Mouse (Mus musculus): ENCODE measurements around the gene Mpg. TPM values are rescaled to one million over a fixed set of nuclear protein-coding genes. Genes with fewer than 3 reads are reported as not detected.
A peak's percentile ranks its signal among the peaks of the same experiment; 100 is the strongest.

Gene Mpg
- polyA plus RNA-seq, 1 experiment, result 15.3 TPM

- no peak for TF ChIP-seq POLR2A (IDR thresholded peaks at IDR 0.05; ENCODE audit: borderline replicate concordance, low read depth, low read length)
- TF ChIP-seq CTCF (IDR thresholded peaks at IDR 0.05; ENCODE audit: low read depth, low read length), result no peak
- Histone ChIP-seq H3K4me1 (ENCODE audit: control insufficient read depth, insufficient read depth, low read length) (no peaks in the 10 kb centered on the region), H3K4me3 (ENCODE audit: insufficient read depth, low read length) (no peak overlapping the region), H3K27ac (ENCODE audit: insufficient read depth, low read depth, low read length) (no peak overlapping the region)
Measured at GRCm38 (mm10) chr11:32250880-32251763, 24.8 kb downstream of the Mpg start.

GRCm38 (mm10) chr11:32253121-32253520, 26.8 kb downstream of the Mpg start:
- no peak overlapping the region for H3K27ac ChIP-seq (ENCODE audit: insufficient read depth, low read depth, low read length)
- TF ChIP-seq POLR2A (IDR thresholded peaks at IDR 0.05; ENCODE audit: borderline replicate concordance, low read depth, low read length) (no peak), CTCF (IDR thresholded peaks at IDR 0.05; ENCODE audit: low read depth, low read length) (no peak)
- no peaks in the 10 kb centered on the region for H3K4me1 ChIP-seq (ENCODE audit: control insufficient read depth, insufficient read depth, low read length)
- H3K4me3 ChIP-seq (ENCODE audit: insufficient read depth, low read length), result no peak overlapping the region

- Histone ChIP-seq H3K27ac (ENCODE audit: insufficient read depth, low read depth, low read length) (no peak overlapping the region), H3K4me3 (ENCODE audit: insufficient read depth, low read length) (no peak overlapping the region), H3K4me1 (ENCODE audit: control insufficient read depth, insufficient read depth, low read length) (no peaks in the 10 kb centered on the region)
- TF ChIP-seq POLR2A (IDR thresholded peaks at IDR 0.05; ENCODE audit: borderline replicate concordance, low read depth, low read length) (no peak), CTCF (IDR thresholded peaks at IDR 0.05; ENCODE audit: low read depth, low read length) (no peak)
Measured at GRCm38 (mm10) chr11:32256146-32256545, 29.8 kb downstream of the Mpg start.

- no peak for TF ChIP-seq POLR2A (IDR thresholded peaks at IDR 0.05; ENCODE audit: borderline replicate concordance, low read depth, low read length)
Measured at GRCm38 (mm10) chr11:32256566-32256965, 30.3 kb downstream of the Mpg start.

GRCm38 (mm10) chr11:32262674-32263415, 36.5 kb downstream of the Mpg start:
- Histone ChIP-seq H3K4me3 (ENCODE audit: insufficient read depth, low read length) (no peak overlapping the region), H3K4me1 (ENCODE audit: control insufficient read depth, insufficient read depth, low read length) (peaks cover 14% of the 10 kb centered on the region)

More at GRCm38 (mm10) chr11:32256566-32256965, 30.3 kb downstream of the Mpg start:
- Histone ChIP-seq H3K27ac (ENCODE audit: insufficient read depth, low read depth, low read length) (no peak overlapping the region), H3K4me3 (ENCODE audit: insufficient read depth, low read length) (no peak overlapping the region), H3K4me1 (ENCODE audit: control insufficient read depth, insufficient read depth, low read length) (no peaks in the 10 kb centered on the region)

GRCm38 (mm10) chr11:32265117-32265738, 38.9 kb downstream of the Mpg start:
- H3K27ac ChIP-seq (ENCODE audit: insufficient read depth, low read depth, low read length), result no peak overlapping the region

More at GRCm38 (mm10) chr11:32262674-32263415, 36.5 kb downstream of the Mpg start:
- no peak overlapping the region for H3K27ac ChIP-seq (ENCODE audit: insufficient read depth, low read depth, low read length)
- TF ChIP-seq POLR2A (IDR thresholded peaks at IDR 0.05; ENCODE audit: borderline replicate concordance, low read depth, low read length) (no peak), CTCF (IDR thresholded peaks at IDR 0.05; ENCODE audit: low read depth, low read length) (no peak)

GRCm38 (mm10) chr11:32266194-32266593, 39.9 kb downstream of the Mpg start:
- TF ChIP-seq POLR2A (IDR thresholded peaks at IDR 0.05; ENCODE audit: borderline replicate concordance, low read depth, low read length) (no peak), CTCF (IDR thresholded peaks at IDR 0.05; ENCODE audit: low read depth, low read length) (no peak)
- Histone ChIP-seq H3K27ac (ENCODE audit: insufficient read depth, low read depth, low read length) (no peak overlapping the region), H3K4me1 (ENCODE audit: control insufficient read depth, insufficient read depth, low read length) (peaks cover 19% of the 10 kb centered on the region), H3K4me3 (ENCODE audit: insufficient read depth, low read length) (no peak overlapping the region)

More at GRCm38 (mm10) chr11:32265117-32265738, 38.9 kb downstream of the Mpg start:
- TF ChIP-seq POLR2A (IDR thresholded peaks at IDR 0.05; ENCODE audit: borderline replicate concordance, low read depth, low read length) (no peak), CTCF (IDR thresholded peaks at IDR 0.05; ENCODE audit: low read depth, low read length) (no peak)
- Histone ChIP-seq H3K4me1 (ENCODE audit: control insufficient read depth, insufficient read depth, low read length) (peaks cover 16% of the 10 kb centered on the region), H3K4me3 (ENCODE audit: insufficient read depth, low read length) (no peak overlapping the region)

- TF ChIP-seq CTCF (IDR thresholded peaks at IDR 0.05; ENCODE audit: low read depth, low read length), result no peak
- no peak for TF ChIP-seq POLR2A (IDR thresholded peaks at IDR 0.05; ENCODE audit: borderline replicate concordance, low read depth, low read length)
- Histone ChIP-seq H3K4me3 (ENCODE audit: insufficient read depth, low read length) (peak overlapping the region; percentile 99), H3K4me1 (ENCODE audit: control insufficient read depth, insufficient read depth, low read length) (peaks cover 23% of the 10 kb centered on the region), H3K27ac (ENCODE audit: insufficient read depth, low read depth, low read length) (0 out of 2 replicates have a peak overlapping the region, but pooled peaks have one; percentile 79)
Measured at GRCm38 (mm10) chr11:32266776-32267175, 40.5 kb downstream of the Mpg start.

GRCm38 (mm10) chr11:32267188-32267884, 41.0 kb downstream of the Mpg start, which contains the start of gene Nprl3:
TSS of gene Nprl3 (minus strand) at chr11:32267707.
- Histone ChIP-seq H3K4me3 (ENCODE audit: insufficient read depth, low read length) (peak within 1 kb of the TSS; percentile 99), H3K27ac (ENCODE audit: insufficient read depth, low read depth, low read length) (peak within 1 kb of the TSS; percentile 79), H3K4me1 (ENCODE audit: control insufficient read depth, insufficient read depth, low read length) (peaks cover 25% of the 10 kb centered on the region)
- TF ChIP-seq POLR2A (IDR thresholded peaks at IDR 0.05; ENCODE audit: borderline replicate concordance, low read depth, low read length) (peak; percentile 58; the same call in 1 of the 2 replicates), CTCF (IDR thresholded peaks at IDR 0.05; ENCODE audit: low read depth, low read length) (no peak)

Data from bone marrow macrophage, adult 2 months (primary cell).